Mouse (Mus musculus) heart, embryonic 11.5 days (tissue): ENCODE measurements around the gene Tbc1d17. TPM values are rescaled to one million over a fixed set of nuclear protein-coding genes. Genes with fewer than 3 reads are reported as not detected.

Experiments
- ATAC-seq: fragments of 200-750 bp; cut with Nextera tagmentation; replicated peaks from 2 replicates; pipeline ENCODE4 v1.8.0; 2017; ENCODE audit warnings: moderate library complexity; ENCODE audit not compliant: insufficient number of reproducible peaks, low FRiP score, low TSS enrichment
- H3K27ac ChIP-seq: fragments of 300-500 bp; sonication (generic); 2 replicates; pipeline ENCODE4 v1.5.1; 2014; ENCODE audit warnings: mild to moderate bottlenecking, low read depth, low read length
- H3K27me3 ChIP-seq: fragments of 300-500 bp; sonication (generic); 2 replicates; pipeline ENCODE4 v1.6.1; 2014; ENCODE audit warnings: mild to moderate bottlenecking, low read length, mixed read lengths; ENCODE audit not compliant: control insufficient read depth, insufficient read depth
- H3K36me3 ChIP-seq: fragments of 300-500 bp; sonication (generic); 2 replicates; pipeline ENCODE4 v1.6.1; 2014; ENCODE audit warnings: mild to moderate bottlenecking, low read length, moderate library complexity, mixed read lengths; ENCODE audit not compliant: control insufficient read depth, insufficient read depth
- H3K4me1 ChIP-seq: fragments of 300-500 bp; sonication (generic); 2 replicates; pipeline ENCODE4 v1.6.1; 2014; ENCODE audit warnings: low read length; ENCODE audit not compliant: control insufficient read depth, insufficient read depth
- H3K4me2 ChIP-seq: fragments of 300-500 bp; sonication (generic); 2 replicates; pipeline ENCODE4 v1.6.1; 2014; ENCODE audit warnings: mild to moderate bottlenecking, moderate library complexity
- H3K4me3 ChIP-seq: fragments of 300-500 bp; sonication (generic); 2 replicates; pipeline ENCODE4 v1.5.1; 2014; ENCODE audit warnings: low read depth, low read length
- H3K9ac ChIP-seq: fragments of 300-500 bp; sonication (generic); 2 replicates; pipeline ENCODE4 v1.6.1; 2014; ENCODE audit warnings: mild to moderate bottlenecking, low read depth, low read length, moderate library complexity
- H3K9me3 ChIP-seq: fragments of 300-500 bp; sonication (generic); replicated peaks from 2 replicates; pipeline ENCODE4 v1.6.1; 2016; ENCODE audit warnings: low read length; ENCODE audit not compliant: control insufficient read depth
- WGBS: fragments of 180-500 bp; shearing (Covaris S2); extraction: QIAGEN DNeasy Blood & Tissue Kit; methylation state at CpG from one replicate; pipeline ENCODE4 v1.1.7; 2014; ENCODE audit not compliant: insufficient replicate concordance; 5-methylcytosine and 5-hydroxymethylcytosine counted together
- polyA plus RNA-seq: library from polyadenylated mRNA; unstranded; fragments of >200 nt; fragmentation: Nextera tagmentation; extraction: Ambion mirVana; gene quantifications from 2 replicates; pipeline ENCODE4 v1.2.1, GENCODE M21; 2014

Tbc1d17 gene
- polyA plus RNA-seq, 1 experiment from 2014 or later, result 48.2 TPM

DNA sequence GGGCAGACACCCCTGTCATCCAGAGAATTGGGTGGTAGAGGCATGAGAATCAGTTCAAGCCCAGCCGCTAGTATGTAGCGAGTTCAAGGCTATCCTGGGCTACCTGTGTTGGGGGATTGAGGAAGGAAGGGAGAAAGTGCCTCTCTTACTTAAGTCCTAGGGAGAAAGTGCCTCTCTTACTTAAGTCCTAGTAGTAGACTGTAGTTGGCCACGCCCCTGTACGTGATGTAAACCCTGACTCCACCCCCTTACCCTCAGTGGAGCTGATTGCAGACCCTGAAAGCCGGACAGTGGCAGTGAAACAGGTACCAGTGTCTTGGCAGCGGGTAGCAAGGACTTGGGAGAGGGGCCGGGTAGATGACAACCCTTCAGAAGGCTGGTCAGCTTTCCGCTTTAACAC is 9.0 kb upstream of the Tbc1d17 start:
- 23% methylated on average over 8 of the region's 8 CpGs for WGBS
- peak overlapping the region; percentile 80; the same call in 1 of the 2 replicates for H3K27ac ChIP-seq
- H3K27me3 ChIP-seq, result no peaks in the 10 kb centered on the region
- peaks cover 9% of the 10 kb centered on the region for H3K36me3 ChIP-seq
- H3K9me3 ChIP-seq, result no peaks in the 10 kb centered on the region
- peaks cover 25% of the 10 kb centered on the region for H3K4me1 ChIP-seq
- H3K4me2 ChIP-seq, result peak overlapping the region; percentile 81
- peak overlapping the region; percentile 67 for H3K9ac ChIP-seq
- ATAC-seq, result no peak
- peak overlapping the region; percentile 56 for H3K4me3 ChIP-seq

DNA sequence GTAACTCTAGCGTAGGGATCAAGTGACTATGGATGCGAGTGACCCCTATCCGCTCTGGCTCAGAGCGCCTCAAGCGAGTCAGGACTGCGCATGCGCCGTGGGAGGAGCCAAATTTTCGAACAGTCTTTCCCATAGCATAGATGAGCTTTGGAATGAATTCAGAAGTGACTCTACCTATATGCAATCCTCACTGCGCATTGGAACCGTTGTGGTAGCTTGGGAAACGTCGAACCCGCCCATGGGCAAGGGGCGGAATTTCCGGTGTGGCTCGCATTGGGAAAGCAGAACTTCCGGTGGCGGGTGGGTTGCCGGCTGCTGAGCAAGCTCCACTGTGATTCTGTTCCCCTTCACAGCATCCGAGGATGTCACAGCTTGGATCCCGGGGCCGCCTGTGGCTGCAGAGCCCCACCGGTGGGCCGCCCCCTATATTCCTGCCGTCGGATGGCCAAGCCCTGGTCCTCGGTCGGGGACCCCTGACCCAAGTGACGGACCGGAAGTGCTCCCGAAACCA is 8.2 kb upstream of the Tbc1d17 start, which contains the start of gene Pnkp:
TSS of gene Pnkp (plus strand) at position 98 of the 511 bp plus-strand sequence.
- Histone ChIP-seq H3K4me1 (peaks cover 25% of the 10 kb centered on the region), H3K27me3 (no peaks in the 10 kb centered on the region), H3K9me3 (no peaks in the 10 kb centered on the region), H3K27ac (peak within 1 kb of the TSS; percentile 80), H3K9ac (peak within 1 kb of the TSS; percentile 67), H3K4me3 (peak within 1 kb of the TSS; percentile 56), H3K36me3 (peaks cover 7% of the 10 kb centered on the region), H3K4me2 (peak within 1 kb of the TSS; percentile 81)
- 0 out of 2 replicates have a peak, but pooled peaks have one; percentile 3 for ATAC-seq
- WGBS, result under 1% methylated on average over 32 of the region's 32 CpGs

DNA sequence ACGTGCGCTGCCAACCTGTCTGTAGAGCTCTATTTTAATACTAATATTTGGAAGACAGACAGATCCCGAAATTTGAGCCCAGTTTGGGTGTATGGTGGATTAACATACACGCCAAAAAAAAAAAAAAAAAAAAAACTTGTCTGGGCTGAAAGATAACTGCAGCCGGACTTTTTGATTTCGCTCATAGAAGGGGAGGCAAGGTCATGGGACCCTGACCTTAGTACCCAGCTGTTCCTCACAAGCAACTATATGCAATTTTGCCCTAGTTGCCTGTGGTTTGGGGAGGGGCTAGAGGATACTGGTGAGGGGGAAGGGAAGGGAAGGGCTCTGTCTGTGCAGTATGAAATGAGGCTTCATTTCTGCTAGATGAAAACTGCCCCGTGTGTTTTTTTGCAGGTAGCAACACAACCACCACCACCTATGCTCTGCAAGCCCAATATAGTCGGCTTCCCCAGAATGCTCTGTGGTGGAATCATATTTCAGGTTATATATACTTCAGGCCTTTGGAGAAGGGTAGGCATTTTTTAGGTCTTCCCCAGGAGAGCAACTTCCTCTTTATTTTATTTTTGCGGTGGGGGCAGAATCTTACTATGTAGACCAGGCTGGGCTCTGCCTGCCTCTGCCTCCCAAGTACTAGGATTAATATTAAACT is 7.5 kb upstream of the Tbc1d17 start:
- Histone ChIP-seq H3K4me1 (peaks cover 25% of the 10 kb centered on the region), H3K36me3 (peaks cover 6% of the 10 kb centered on the region), H3K27me3 (no peaks in the 10 kb centered on the region), H3K9ac (peak overlapping the region; percentile 67), H3K27ac (peak overlapping the region; percentile 80), H3K9me3 (no peaks in the 10 kb centered on the region), H3K4me2 (peak overlapping the region; percentile 81), H3K4me3 (peak overlapping the region; percentile 56)
- 56% methylated on average over 9 of the region's 9 CpGs for WGBS
- no peak for ATAC-seq

- H3K36me3 ChIP-seq, result peaks cover 6% of the 10 kb centered on the region; the same call in 1 of the 2 replicates
- peak overlapping the region; percentile 94 for H3K27ac ChIP-seq
- 41% methylated on average over 10 of the region's 10 CpGs for WGBS
- H3K4me3 ChIP-seq, result peak overlapping the region; percentile 52
- H3K9me3 ChIP-seq, result no peaks in the 10 kb centered on the region
- no peak for ATAC-seq
- H3K4me2 ChIP-seq, result peak overlapping the region; percentile 84
- H3K27me3 ChIP-seq, result no peaks in the 10 kb centered on the region
- H3K9ac ChIP-seq, result peak overlapping the region; percentile 80
- H3K4me1 ChIP-seq, result peaks cover 34% of the 10 kb centered on the region
Observed at GRCm38 (mm10) chr7:44855036-44855435, 6.2 kb upstream of the Tbc1d17 start.

GRCm38 (mm10) chr7:44854356-44855031 is 5.6 kb upstream of the Tbc1d17 start:
- H3K4me1 ChIP-seq, result peaks cover 34% of the 10 kb centered on the region
- H3K27me3 ChIP-seq, result no peaks in the 10 kb centered on the region
- WGBS, result 3% methylated on average over 45 of the region's 45 CpGs
- H3K36me3 ChIP-seq, result peaks cover 6% of the 10 kb centered on the region; the same call in 1 of the 2 replicates
- no peaks in the 10 kb centered on the region for H3K9me3 ChIP-seq
- H3K4me3 ChIP-seq, result peak overlapping the region; percentile 52
- H3K27ac ChIP-seq, result peak overlapping the region; percentile 94
- H3K4me2 ChIP-seq, result peak overlapping the region; percentile 84
- ATAC-seq, result peak; percentile 56
- peak overlapping the region; percentile 80 for H3K9ac ChIP-seq

GRCm38 (mm10) chr7:44853596-44854355 is 4.9 kb upstream of the Tbc1d17 start:
- 27% methylated on average over 26 of the region's 26 CpGs for WGBS
- peak overlapping the region; percentile 52 for H3K4me3 ChIP-seq
- no peaks in the 10 kb centered on the region for H3K27me3 ChIP-seq
- peaks cover 4% of the 10 kb centered on the region; the same call in 1 of the 2 replicates for H3K36me3 ChIP-seq
- H3K27ac ChIP-seq, result peak overlapping the region; percentile 94
- peaks cover 34% of the 10 kb centered on the region for H3K4me1 ChIP-seq
- peak overlapping the region; percentile 80 for H3K9ac ChIP-seq
- no peak for ATAC-seq
- H3K4me2 ChIP-seq, result peak overlapping the region; percentile 84
- H3K9me3 ChIP-seq, result no peaks in the 10 kb centered on the region

DNA sequence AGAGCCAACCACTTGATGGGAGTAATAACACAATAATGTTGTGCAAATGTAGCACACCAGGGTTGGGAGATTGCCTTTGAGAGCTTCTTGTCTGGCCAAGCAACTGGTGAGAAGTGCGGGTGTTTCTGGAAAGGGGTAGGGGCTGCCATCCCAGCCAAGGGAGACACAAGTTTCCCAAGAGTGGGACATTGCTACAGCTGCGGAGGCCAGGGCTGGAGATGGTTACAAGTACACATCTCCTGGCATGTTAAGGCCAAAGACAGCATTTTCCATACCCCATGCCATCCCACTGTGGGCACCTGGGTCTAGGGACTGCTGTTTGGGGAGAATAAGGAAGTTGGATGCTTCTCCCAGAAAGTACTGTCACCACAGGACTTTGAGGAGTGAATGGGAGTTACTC is 4.2 kb upstream of the Tbc1d17 start:
- peaks cover 4% of the 10 kb centered on the region; the same call in 1 of the 2 replicates for H3K36me3 ChIP-seq
- no peaks in the 10 kb centered on the region for H3K9me3 ChIP-seq
- no peak for ATAC-seq
- H3K4me3 ChIP-seq, result no peak overlapping the region
- H3K9ac ChIP-seq, result no peak overlapping the region
- 98% methylated on average over 2 of the region's 2 CpGs for WGBS
- peaks cover 30% of the 10 kb centered on the region for H3K4me1 ChIP-seq
- 0 out of 2 replicates have a peak overlapping the region, but pooled peaks have one; percentile 9 for H3K4me2 ChIP-seq
- H3K27ac ChIP-seq, result no peak overlapping the region
- no peaks in the 10 kb centered on the region for H3K27me3 ChIP-seq
